Mouse (Mus musculus) kidney, embryonic 16.5 days (tissue): ENCODE data around the gene Fancg. TPM values are rescaled to one million over a fixed set of nuclear protein-coding genes. Genes with fewer than 3 reads are reported as not detected.

Source experiments
- ATAC-seq: fragments of 200-750 bp; cut with Nextera tagmentation; 2 replicates; pipeline ENCODE4 v1.8.0; 2017; ENCODE audit warnings: moderate TSS enrichment; ENCODE audit not compliant: low FRiP score, low TSS enrichment
- H3K27ac ChIP-seq: fragments of 300-500 bp; sonication (generic); 2 replicates; pipeline ENCODE4 v1.5.1; 2014; ENCODE audit warnings: low read length
- H3K27me3 ChIP-seq: fragments of 300-500 bp; sonication (generic); 2 replicates; pipeline ENCODE4 v1.6.1; 2014; ENCODE audit warnings: low read length, control low read depth, mixed read lengths; ENCODE audit not compliant: insufficient read depth
- H3K36me3 ChIP-seq: fragments of 300-500 bp; sonication (generic); 2 replicates; pipeline ENCODE4 v1.6.1; 2014; ENCODE audit warnings: low read length, control low read depth, mixed read lengths; ENCODE audit not compliant: insufficient read depth
- H3K4me1 ChIP-seq: fragments of 300-500 bp; sonication (generic); 2 replicates; pipeline ENCODE4 v1.6.1; 2014; ENCODE audit warnings: low read length, control low read depth, mixed read lengths; ENCODE audit not compliant: insufficient read depth
- H3K4me2 ChIP-seq: fragments of 300-500 bp; sonication (generic); replicated peaks from 2 replicates; pipeline ENCODE4 v1.6.1; 2014; ENCODE audit warnings: low read depth, low read length
- H3K4me3 ChIP-seq: fragments of 300-500 bp; sonication (generic); 2 replicates; pipeline ENCODE4 v1.5.1; 2014; ENCODE audit warnings: mild to moderate bottlenecking, low read length
- H3K9ac ChIP-seq: fragments of 300-500 bp; sonication (generic); replicated peaks from 2 replicates; pipeline ENCODE4 v1.6.1; 2014; ENCODE audit warnings: low read length
- H3K9me3 ChIP-seq: fragments of 300-500 bp; sonication (generic); 2 replicates; pipeline ENCODE4 v1.6.1; 2016; ENCODE audit warnings: low read length, control low read depth
- WGBS: fragments of 180-500 bp; shearing (Covaris S2); extraction: QIAGEN DNeasy Blood & Tissue Kit; methylation state at CpG from one replicate; pipeline ENCODE4 v1.1.7; 2014; 5-methylcytosine and 5-hydroxymethylcytosine counted together
- polyA plus RNA-seq: library from polyadenylated mRNA; unstranded; fragments of >200 nt; fragmentation: Nextera tagmentation; extraction: Ambion mirVana; gene quantifications from 2 replicates; pipeline ENCODE4 v1.2.1, GENCODE M21; 2015

Gene Fancg
- polyA plus RNA-seq, 1 experiment from 2014 or later, result 19.5 TPM

DNA sequence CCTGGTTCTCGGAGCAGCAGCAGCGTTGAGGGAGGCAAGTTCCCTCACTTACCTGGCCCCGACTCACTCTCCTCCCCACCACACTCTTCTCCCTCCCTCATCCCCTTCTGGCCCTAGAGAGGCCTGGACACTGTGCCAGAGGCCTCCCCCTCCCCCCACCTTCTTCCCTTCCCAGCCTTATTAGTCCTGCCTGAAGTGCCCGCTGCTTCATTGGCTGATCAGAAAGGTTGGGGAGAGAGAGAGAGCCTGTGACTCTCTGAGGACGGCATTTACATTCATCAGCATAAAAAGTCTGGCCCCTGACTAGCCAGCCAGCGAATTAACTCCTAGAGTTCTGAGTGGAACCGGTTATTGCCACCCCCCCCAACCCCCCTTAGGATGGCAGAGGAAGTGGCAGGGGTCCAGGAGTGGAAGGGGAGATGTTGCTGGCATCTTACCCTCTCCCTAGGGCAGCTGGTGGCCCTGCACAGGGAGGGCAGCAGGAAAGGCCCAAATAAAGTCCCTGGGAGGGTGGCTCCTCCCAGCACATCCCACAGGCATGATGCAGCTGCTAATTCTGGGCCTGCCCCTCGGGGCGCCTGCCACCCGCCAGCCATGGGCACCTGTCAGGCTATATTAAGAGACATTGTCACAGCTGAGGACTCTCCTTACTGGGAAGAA is 56.7 kb downstream of the Fancg start:
- 25% methylated on average over 10 of the region's 10 CpGs for WGBS
- no peak for ATAC-seq
- H3K4me2 ChIP-seq, result no peak overlapping the region

GRCm38 (mm10) chr4:42952563-42952962 is 57.7 kb downstream of the Fancg start:
- Histone ChIP-seq H3K4me1 (peaks cover 29% of the 10 kb centered on the region), H3K9ac (no peak overlapping the region; the same call in 1 of the 2 replicates), H3K36me3 (0 out of 2 replicates have a peak, but pooled peaks cover 6% of the 10 kb centered on the region), H3K27ac (no peak overlapping the region), H3K4me2 (no peak overlapping the region), H3K4me3 (no peak overlapping the region), H3K9me3 (no peaks in the 10 kb centered on the region), H3K27me3 (no peaks in the 10 kb centered on the region)
- WGBS, result 78% methylated on average over 7 of the region's 7 CpGs
- ATAC-seq, result no peak

More for the DNA sequence above, 56.7 kb downstream of the Fancg start:
- Histone ChIP-seq H3K9ac (no peak overlapping the region), H3K27ac (no peak overlapping the region), H3K36me3 (0 out of 2 replicates have a peak, but pooled peaks cover 7% of the 10 kb centered on the region), H3K27me3 (no peaks in the 10 kb centered on the region), H3K4me3 (no peak overlapping the region), H3K4me1 (peaks cover 29% of the 10 kb centered on the region), H3K9me3 (no peaks in the 10 kb centered on the region)

Other genes with a start within 250 kb of the Fancg start
- gene Ccl21a, start 236.5 kb downstream of the Fancg start, polyA plus RNA-seq, result 68.5 and 77.1 TPM in 2 replicates
- gene Fam205a1, start 156.6 kb downstream of the Fancg start, polyA plus RNA-seq, result not detected in 2 replicates
- 0.06 and 0.14 TPM in 2 replicates for gene Gm12394, start 153.7 kb downstream of the Fancg start, polyA plus RNA-seq
- 0.17 and 0.28 TPM in 2 replicates for gene Fam205c, start 136.3 kb downstream of the Fancg start, polyA plus RNA-seq
- 0.44 and 0.79 TPM in 2 replicates for gene Phf24, start 93.8 kb downstream of the Fancg start, polyA plus RNA-seq
- gene Dnajb5, start 60.7 kb downstream of the Fancg start, polyA plus RNA-seq, result 7.3 and 7.5 TPM in 2 replicates
- gene 1700022I11Rik, start 40.9 kb downstream of the Fancg start, polyA plus RNA-seq, result 0.39 and 1.7 TPM in 2 replicates
- 560 and 578 TPM in 2 replicates for gene Vcp, start 10.0 kb downstream of the Fancg start, polyA plus RNA-seq
- gene Pigo, start 15.3 kb upstream of the Fancg start, polyA plus RNA-seq, result 29.8 and 32.2 TPM in 2 replicates
- gene Stoml2, start 21.2 kb upstream of the Fancg start, polyA plus RNA-seq, result 363 and 374 TPM in 2 replicates
- gene Fam214b, start 35.7 kb upstream of the Fancg start, polyA plus RNA-seq, result 11.7 and 12.9 TPM in 2 replicates
- 6.8 and 8.6 TPM in 2 replicates for gene Unc13b, start 48.4 kb upstream of the Fancg start, polyA plus RNA-seq